Mouse (Mus musculus) hindbrain, embryonic 15.5 days (tissue): ENCODE measurements around the gene Rab4a. TPM values are rescaled to one million over a fixed set of nuclear protein-coding genes. Genes with fewer than 3 reads are reported as not detected.

Experiments used
- ATAC-seq: fragments of 200-750 bp; cut with Nextera tagmentation; 2 replicates; pipeline ENCODE4 v1.8.0; 2017; ENCODE audit warnings: low read depth, moderate number of reproducible peaks, moderate TSS enrichment; ENCODE audit not compliant: low FRiP score
- H3K27ac ChIP-seq: fragments of 300-500 bp; sonication (generic); replicated peaks from 2 replicates; pipeline ENCODE4 v1.5.1; 2015; ENCODE audit warnings: mild to moderate bottlenecking, inconsistent platforms
- H3K27me3 ChIP-seq: fragments of 300-500 bp; sonication (generic); 2 replicates; pipeline ENCODE4 v1.6.1; 2015; ENCODE audit warnings: control low read depth, inconsistent platforms
- H3K36me3 ChIP-seq: fragments of 300-500 bp; sonication (generic); 2 replicates; pipeline ENCODE4 v1.6.1; 2015; ENCODE audit warnings: control low read depth, inconsistent platforms
- H3K4me1 ChIP-seq: fragments of 300-500 bp; sonication (generic); replicated peaks from 2 replicates; pipeline ENCODE4 v1.6.1; 2015; ENCODE audit warnings: control low read depth, inconsistent platforms
- H3K4me2 ChIP-seq: fragments of 300-500 bp; sonication (generic); 2 replicates; pipeline ENCODE4 v1.6.1; 2015; ENCODE audit warnings: moderate library complexity, mild to moderate bottlenecking, inconsistent platforms
- H3K4me3 ChIP-seq: fragments of 300-500 bp; sonication (generic); 2 replicates; pipeline ENCODE4 v1.5.1; 2015; ENCODE audit warnings: mild to moderate bottlenecking, inconsistent platforms
- H3K9ac ChIP-seq: fragments of 300-500 bp; sonication (generic); 2 replicates; pipeline ENCODE4 v1.6.1; 2015; ENCODE audit warnings: inconsistent platforms
- H3K9me3 ChIP-seq: fragments of 300-500 bp; sonication (generic); 2 replicates; pipeline ENCODE4 v1.6.1; 2016; ENCODE audit warnings: control low read depth, inconsistent platforms
- whole genome bisulfite sequencing: fragments of 180-500 bp; shearing (Covaris S2); methylation state at CpG from one replicate; pipeline ENCODE4 v1.1.7; 2015; 5-methylcytosine and 5-hydroxymethylcytosine counted together
- polyA plus RNA-seq: library from polyadenylated mRNA; unstranded; fragments of >200 nt; fragmentation: Nextera tagmentation; extraction: Ambion mirVana; gene quantifications from 2 replicates; pipeline ENCODE4 v1.2.1, GENCODE M21; 2015

Rab4a gene
- polyA plus RNA-seq, 1 experiment from 2014 or later = 82.2 TPM

DNA sequence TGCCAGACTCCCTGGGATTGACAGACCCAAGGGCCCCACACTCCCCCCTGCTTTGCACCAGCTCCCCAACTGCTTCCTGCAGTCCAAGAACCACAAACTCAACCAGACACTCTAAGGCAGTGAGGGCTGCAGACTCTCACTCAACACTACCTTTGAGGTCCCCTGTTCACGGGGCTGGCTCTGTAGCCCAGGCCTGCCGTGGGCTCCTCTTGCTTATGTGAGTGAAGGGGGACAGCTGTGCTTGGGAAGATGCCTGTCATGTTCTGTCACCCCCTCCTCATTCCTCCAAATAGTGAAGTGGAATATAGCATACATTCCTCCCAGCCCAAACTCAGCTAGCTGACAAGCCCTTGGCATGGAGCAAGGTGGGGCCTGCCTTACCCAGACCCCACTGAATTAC, 76.6 kb downstream of the Rab4a start:
- H3K9ac ChIP-seq = no peak overlapping the region
- H3K27ac ChIP-seq = no peak overlapping the region
- no peaks in the 10 kb centered on the region for H3K27me3 ChIP-seq
- H3K9me3 ChIP-seq = no peaks in the 10 kb centered on the region
- 79% methylated on average over 2 of the region's 2 CpGs for WGBS
- no peak overlapping the region for H3K4me2 ChIP-seq
- H3K4me1 ChIP-seq = peaks cover 16% of the 10 kb centered on the region
- H3K36me3 ChIP-seq = no peaks in the 10 kb centered on the region
- H3K4me3 ChIP-seq = no peak overlapping the region
- ATAC-seq = no peak

DNA sequence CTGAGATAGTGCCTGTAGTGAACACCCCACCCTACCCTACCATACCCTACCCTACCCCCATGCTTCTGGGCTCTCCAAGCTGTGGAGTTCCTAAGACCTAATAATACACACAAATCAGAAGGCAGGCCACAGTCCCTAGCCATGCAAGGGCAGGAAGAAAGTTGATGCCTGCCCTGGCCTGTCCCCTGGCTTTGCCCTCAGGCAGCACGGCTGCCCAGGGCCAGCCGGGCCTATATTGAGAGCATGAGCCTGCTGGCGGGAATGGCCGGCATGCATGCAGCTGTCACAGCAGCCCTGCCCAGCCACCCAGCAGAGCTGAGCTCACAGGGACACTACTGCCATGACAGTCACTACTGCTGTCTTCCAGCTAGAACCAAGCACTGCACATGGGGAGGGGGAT, 77.3 kb downstream of the Rab4a start:
- no peak for ATAC-seq
- no peaks in the 10 kb centered on the region for H3K36me3 ChIP-seq
- no peak overlapping the region for H3K27ac ChIP-seq
- no peak overlapping the region for H3K4me3 ChIP-seq
- H3K9me3 ChIP-seq = no peaks in the 10 kb centered on the region
- H3K9ac ChIP-seq = no peak overlapping the region
- H3K4me2 ChIP-seq = no peak overlapping the region
- peaks cover 16% of the 10 kb centered on the region for H3K4me1 ChIP-seq
- no peaks in the 10 kb centered on the region for H3K27me3 ChIP-seq
- WGBS = 70% methylated on average over 4 of the region's 4 CpGs

Other genes starting within 250 kb of the Rab4a start
- gene Rhou, start 152.1 kb upstream of the Rab4a start, polyA plus RNA-seq = 10.5 and 11.9 TPM in 2 replicates
- 5.7 and 6.2 TPM in 2 replicates for gene Ccsap, start 54.2 kb downstream of the Rab4a start, polyA plus RNA-seq
- gene Acta1, start 88.8 kb downstream of the Rab4a start, polyA plus RNA-seq = 8.0 and 10.5 TPM in 2 replicates
- gene Nup133, start 143.3 kb downstream of the Rab4a start, polyA plus RNA-seq = 21.3 and 21.9 TPM in 2 replicates
- gene Abcb10, start 177.1 kb downstream of the Rab4a start, polyA plus RNA-seq = 14.9 and 15.2 TPM in 2 replicates
- gene Taf5l, start 215.4 kb downstream of the Rab4a start, polyA plus RNA-seq = 24.3 and 24.5 TPM in 2 replicates
- 3.1 and 3.5 TPM in 2 replicates for gene Urb2, start 215.5 kb downstream of the Rab4a start, polyA plus RNA-seq